27 mouse cellular contexts compared by ENCODE assay signal in genomic region chr2:73267231-73267630, GRCm38 (mm10). TPM values are rescaled to one million over a fixed set of nuclear protein-coding genes. Genes with fewer than 3 reads are reported as not detected.
DNase-seq lines count a peak whose midpoint lies in the region; ATAC-seq and TF ChIP-seq lines count a peak whose summit lies in the region.
"Had no signal": no experiment of that assay in that cellular context is flagged by ENCODE, and none has a peak within 500 bp of the region (broad histone marks: within the 10 kb centered on the region; RNA-seq: fewer than 3 reads in every experiment).

No protein-coding gene starts in this region.

- peaks cover 14% of the 10 kb centered on the region for H3K4me1 ChIP-seq in forebrain, embryonic 14.5 days (ENCODE audit: control insufficient read depth, insufficient read depth, low read length)
- peaks cover 38% of the 10 kb centered on the region for H3K4me1 ChIP-seq in forebrain, embryonic 16.5 days (replicated peaks; ENCODE audit: control insufficient read depth, insufficient read depth, low read length)
- peaks cover 19% of the 10 kb centered on the region for H3K4me1 ChIP-seq in midbrain, embryonic 11.5 days (ENCODE audit: control insufficient read depth, insufficient read depth, low read length)
- peaks cover 11% of the 10 kb centered on the region; the same call in 1 of the 2 replicates for H3K4me1 ChIP-seq in midbrain, embryonic 14.5 days (ENCODE audit: control insufficient read depth, insufficient read depth, low read length)
- peaks cover 29% of the 10 kb centered on the region for H3K4me1 ChIP-seq in olfactory bulb, adult 2 months (ENCODE audit: control insufficient read depth, insufficient read depth, low read length)

- peaks cover 74% of the 10 kb centered on the region for H3K27me3 ChIP-seq in forebrain, embryonic 14.5 days (replicated peaks; ENCODE audit: control insufficient read depth, insufficient read depth, low read length)
- peaks cover 32% of the 10 kb centered on the region for H3K27me3 ChIP-seq in forebrain, embryonic 16.5 days (replicated peaks; ENCODE audit: control insufficient read depth, insufficient read depth, low read length)
- H3K27me3 ChIP-seq in midbrain, embryonic 11.5 days (ENCODE audit: control insufficient read depth, insufficient read depth, low read length), result peaks cover 96% of the 10 kb centered on the region
- peaks cover 94% of the 10 kb centered on the region for H3K27me3 ChIP-seq in midbrain, embryonic 14.5 days (ENCODE audit: control insufficient read depth, insufficient read depth, low read length)
- H3K27me3 ChIP-seq: CH12.LX had no signal

- H3K27ac ChIP-seq in forebrain, embryonic 14.5 days (ENCODE audit: low read depth, low read length), result no peak overlapping the region
- no peak overlapping the region for H3K27ac ChIP-seq in forebrain, embryonic 16.5 days (ENCODE audit: low read length)
- H3K27ac ChIP-seq in midbrain, embryonic 11.5 days (ENCODE audit: low read depth, low read length), result no peak overlapping the region
- no peak overlapping the region for H3K27ac ChIP-seq in midbrain, embryonic 14.5 days (replicated peaks; ENCODE audit: low read depth, low read length)
- H3K27ac ChIP-seq in olfactory bulb, adult 2 months (ENCODE audit: insufficient read depth, low read depth, low read length), result peak overlapping the region; percentile 67; the same call in 1 of the 2 replicates
- H3K27ac ChIP-seq: embryonic facial prominence, embryonic 12.5 days; embryonic facial prominence, embryonic 15.5 days; hindbrain, embryonic 13.5 days had no signal

- no peak for TF ChIP-seq POLR2A in olfactory bulb, adult 2 months (IDR thresholded peaks at IDR 0.05; ENCODE audit: insufficient read depth, low read depth, low read length)

- DNase-seq in forebrain, embryonic 14.5 days (ENCODE audit: low spot score), result peak; percentile 10
- DNase-seq in midbrain, embryonic 11.5 days (ENCODE audit: low spot score, missing footprints), result peak; percentile 90
- no peak for DNase-seq in midbrain, embryonic 14.5 days
- no peak for DNase-seq in natural killer cell, adult 2 months (ENCODE audit: low spot score in 2 of 2)
- DNase-seq in frontal cortex, postnatal 36 days (ENCODE audit: low spot score in 2 of 2), result no peak
- DNase-seq: adrenal gland, adult 2 months; adrenal gland, postnatal 14 days; B cell, adult 2 months; cerebellum, adult 11-12 months; cerebellum, adult 8-10 months; cerebellum, postnatal 36 days; gastrocnemius, postnatal 10 days; gastrocnemius, postnatal 36 days; heart, adult 11 months had no signal

- no peak overlapping the region for H3K9ac ChIP-seq in forebrain, embryonic 14.5 days (ENCODE audit: low read length)
- H3K9ac ChIP-seq in forebrain, embryonic 16.5 days (replicated peaks; ENCODE audit: low read depth, low read length), result no peak overlapping the region
- no peak overlapping the region for H3K9ac ChIP-seq in midbrain, embryonic 11.5 days (ENCODE audit: low read length)
- H3K9ac ChIP-seq in midbrain, embryonic 14.5 days (replicated peaks; ENCODE audit: low read length), result no peak overlapping the region
- H3K9ac ChIP-seq: embryonic facial prominence, embryonic 12.5 days; embryonic facial prominence, embryonic 15.5 days; hindbrain, embryonic 13.5 days had no signal

- WGBS in forebrain, embryonic 14.5 days, result 12% methylated on average over 3 of the region's 3 CpGs
- WGBS in forebrain, embryonic 16.5 days, result 8% methylated on average over 3 of the region's 3 CpGs
- 29% methylated on average over 3 of the region's 3 CpGs for WGBS in midbrain, embryonic 11.5 days
- WGBS in midbrain, embryonic 14.5 days, result 23% methylated on average over 3 of the region's 3 CpGs
- 19% methylated on average over 3 of the region's 3 CpGs for WGBS in olfactory bulb, adult 2 months

- TF ChIP-seq CTCF in olfactory bulb, adult 2 months (IDR thresholded peaks at IDR 0.05; ENCODE audit: insufficient read depth, low read depth, low read length), result no peak

- H3K4me3 ChIP-seq in forebrain, embryonic 14.5 days (ENCODE audit: low read depth, low read length), result no peak overlapping the region
- H3K4me3 ChIP-seq in forebrain, embryonic 16.5 days (replicated peaks; ENCODE audit: low read length), result no peak overlapping the region
- H3K4me3 ChIP-seq in midbrain, embryonic 11.5 days (ENCODE audit: low read depth, low read length), result no peak overlapping the region
- H3K4me3 ChIP-seq in midbrain, embryonic 14.5 days (replicated peaks; ENCODE audit: low read depth, low read length), result no peak overlapping the region
- H3K4me3 ChIP-seq in olfactory bulb, adult 2 months (ENCODE audit: insufficient read depth, low read depth, low read length), result no peak overlapping the region
- H3K4me3 ChIP-seq: embryonic facial prominence, embryonic 12.5 days; embryonic facial prominence, embryonic 15.5 days; hindbrain, embryonic 13.5 days had no signal

- no peak overlapping the region for H3K4me2 ChIP-seq in forebrain, embryonic 14.5 days (ENCODE audit: low read length)
- no peak overlapping the region for H3K4me2 ChIP-seq in forebrain, embryonic 16.5 days (ENCODE audit: low read length)
- no peak overlapping the region for H3K4me2 ChIP-seq in midbrain, embryonic 11.5 days
- no peak overlapping the region for H3K4me2 ChIP-seq in midbrain, embryonic 14.5 days (ENCODE audit: low read length)
- H3K4me2 ChIP-seq: embryonic facial prominence, embryonic 12.5 days; embryonic facial prominence, embryonic 15.5 days; heart, embryonic 11.5 days; hindbrain, embryonic 13.5 days had no signal

- no peaks in the 10 kb centered on the region for H3K36me3 ChIP-seq in forebrain, embryonic 14.5 days (ENCODE audit: control insufficient read depth, insufficient read depth, low read length)
- no peaks in the 10 kb centered on the region for H3K36me3 ChIP-seq in forebrain, embryonic 16.5 days (ENCODE audit: control insufficient read depth, insufficient read depth)
- H3K36me3 ChIP-seq in midbrain, embryonic 11.5 days (ENCODE audit: control insufficient read depth, insufficient read depth, low read length), result no peaks in the 10 kb centered on the region
- no peaks in the 10 kb centered on the region for H3K36me3 ChIP-seq in midbrain, embryonic 14.5 days (ENCODE audit: control insufficient read depth, insufficient read depth, low read length)
- H3K36me3 ChIP-seq: embryonic facial prominence, embryonic 12.5 days; embryonic facial prominence, embryonic 15.5 days; G1E; hindbrain, embryonic 13.5 days had no signal

- H3K9me3 ChIP-seq in forebrain, embryonic 14.5 days (replicated peaks; ENCODE audit: control insufficient read depth, low read length), result no peaks in the 10 kb centered on the region
- no peaks in the 10 kb centered on the region for H3K9me3 ChIP-seq in forebrain, embryonic 16.5 days (ENCODE audit: control insufficient read depth, low read length)
- H3K9me3 ChIP-seq in midbrain, embryonic 11.5 days (ENCODE audit: control insufficient read depth, low read length), result no peaks in the 10 kb centered on the region
- no peaks in the 10 kb centered on the region for H3K9me3 ChIP-seq in midbrain, embryonic 14.5 days (ENCODE audit: control insufficient read depth, low read length)
- H3K9me3 ChIP-seq: embryonic facial prominence, embryonic 12.5 days; embryonic facial prominence, embryonic 15.5 days; hindbrain, embryonic 13.5 days had no signal

- ATAC-seq in forebrain, embryonic 14.5 days, result no peak
- ATAC-seq in forebrain, embryonic 16.5 days, result no peak
- ATAC-seq in midbrain, embryonic 11.5 days (ENCODE audit: low FRiP score), result no peak
- ATAC-seq in midbrain, embryonic 14.5 days (ENCODE audit: low FRiP score, low TSS enrichment), result no peak
- ATAC-seq: hindbrain, embryonic 16.5 days; intestine, postnatal 0 days had no signal

RNA-seq across cellular contexts. Expression of gene Sp9, which starts 4.5 kb away (rescaled TPM):
- 10.9 and 12.2 TPM in 2 replicates for polyA plus RNA-seq in forebrain, embryonic 14.5 days (2014; fragmentation: Nextera tagmentation; extraction: Ambion mirVana)
- 6.6 and 8.8 TPM in 2 replicates for polyA plus RNA-seq in forebrain, embryonic 16.5 days (2015; fragmentation: Nextera tagmentation; extraction: Ambion mirVana)
- 2.8 and 3.3 TPM in 2 replicates for polyA plus RNA-seq in midbrain, embryonic 11.5 days (2014; fragmentation: Nextera tagmentation; extraction: Ambion mirVana)
- 2.2 and 2.8 TPM in 2 replicates for polyA plus RNA-seq in midbrain, embryonic 14.5 days (2014; fragmentation: Nextera tagmentation; extraction: Ambion mirVana)
- not detected in 2 replicates for polyA plus RNA-seq in olfactory bulb, adult 2 months (2012; ENCODE audit: insufficient read depth, insufficient read length, low replicate concordance, missing spikeins)
- polyA plus RNA-seq: adrenal gland, adult 2 months; heart, embryonic 14.5 days; heart, postnatal 0 days; intestine, embryonic 14.5 days; intestine, postnatal 0 days had no signal

RNA-seq across cellular contexts. Expression of gene Scrn3, which starts 45.2 kb away (rescaled TPM):
- 6.2 and 7.2 TPM in 2 replicates for polyA plus RNA-seq in forebrain, embryonic 14.5 days (2014; fragmentation: Nextera tagmentation; extraction: Ambion mirVana)
- 8.7 and 9.1 TPM in 2 replicates for polyA plus RNA-seq in forebrain, embryonic 16.5 days (2015; fragmentation: Nextera tagmentation; extraction: Ambion mirVana)
- 10.7 and 11.7 TPM in 2 replicates for polyA plus RNA-seq in midbrain, embryonic 11.5 days (2014; fragmentation: Nextera tagmentation; extraction: Ambion mirVana)
- 4.2 and 7.9 TPM in 2 replicates for polyA plus RNA-seq in midbrain, embryonic 14.5 days (2014; fragmentation: Nextera tagmentation; extraction: Ambion mirVana)
- not detected in 2 replicates for polyA plus RNA-seq in olfactory bulb, adult 2 months (2012; ENCODE audit: insufficient read depth, insufficient read length, low replicate concordance, missing spikeins)

RNA-seq across cellular contexts. Expression of gene Cir1, which starts 45.3 kb away (rescaled TPM):
- polyA plus RNA-seq in forebrain, embryonic 14.5 days (2014; fragmentation: Nextera tagmentation; extraction: Ambion mirVana), result 23.4 and 25.9 TPM in 2 replicates
- 24.6 and 26.6 TPM in 2 replicates for polyA plus RNA-seq in forebrain, embryonic 16.5 days (2015; fragmentation: Nextera tagmentation; extraction: Ambion mirVana)
- polyA plus RNA-seq in midbrain, embryonic 11.5 days (2014; fragmentation: Nextera tagmentation; extraction: Ambion mirVana), result 21.4 and 25.5 TPM in 2 replicates
- 26.4 and 30.1 TPM in 2 replicates for polyA plus RNA-seq in midbrain, embryonic 14.5 days (2014; fragmentation: Nextera tagmentation; extraction: Ambion mirVana)
- polyA plus RNA-seq in olfactory bulb, adult 2 months (2012; ENCODE audit: insufficient read depth, insufficient read length, low replicate concordance, missing spikeins), result not detected in 2 replicates

RNA-seq across cellular contexts. Expression of gene Ola1, which starts 48.5 kb away (rescaled TPM):
- polyA plus RNA-seq in forebrain, embryonic 14.5 days (2014; fragmentation: Nextera tagmentation; extraction: Ambion mirVana), result 80.9 and 92.9 TPM in 2 replicates
- 98.5 and 105 TPM in 2 replicates for polyA plus RNA-seq in forebrain, embryonic 16.5 days (2015; fragmentation: Nextera tagmentation; extraction: Ambion mirVana)
- 99.2 and 101 TPM in 2 replicates for polyA plus RNA-seq in midbrain, embryonic 11.5 days (2014; fragmentation: Nextera tagmentation; extraction: Ambion mirVana)
- 85.3 and 91.9 TPM in 2 replicates for polyA plus RNA-seq in midbrain, embryonic 14.5 days (2014; fragmentation: Nextera tagmentation; extraction: Ambion mirVana)
- 370 TPM in 1 of 2 replicates, not detected in the other for polyA plus RNA-seq in olfactory bulb, adult 2 months (2012; ENCODE audit: insufficient read depth, insufficient read length, low replicate concordance, missing spikeins)

Comparison
In these comparisons a context has a peak if more than half of its experiments do, and no peak if none do; other contexts are left out.
1. DNase-seq: peak in forebrain, embryonic 14.5 days (single experiment) and midbrain, embryonic 11.5 days (single experiment); none in midbrain, embryonic 14.5 days (single experiment), natural killer cell, adult 2 months (0 of 2) and frontal cortex, postnatal 36 days (0 of 2).